Mouse (Mus musculus) lung, postnatal 10 days (tissue): ENCODE data around the gene Trappc10.

ENCODE experiments used
- DNase-seq: peaks from one replicate; pipeline ENCODE4 v3.0.0; 2021

The Trappc10 gene

DNA sequence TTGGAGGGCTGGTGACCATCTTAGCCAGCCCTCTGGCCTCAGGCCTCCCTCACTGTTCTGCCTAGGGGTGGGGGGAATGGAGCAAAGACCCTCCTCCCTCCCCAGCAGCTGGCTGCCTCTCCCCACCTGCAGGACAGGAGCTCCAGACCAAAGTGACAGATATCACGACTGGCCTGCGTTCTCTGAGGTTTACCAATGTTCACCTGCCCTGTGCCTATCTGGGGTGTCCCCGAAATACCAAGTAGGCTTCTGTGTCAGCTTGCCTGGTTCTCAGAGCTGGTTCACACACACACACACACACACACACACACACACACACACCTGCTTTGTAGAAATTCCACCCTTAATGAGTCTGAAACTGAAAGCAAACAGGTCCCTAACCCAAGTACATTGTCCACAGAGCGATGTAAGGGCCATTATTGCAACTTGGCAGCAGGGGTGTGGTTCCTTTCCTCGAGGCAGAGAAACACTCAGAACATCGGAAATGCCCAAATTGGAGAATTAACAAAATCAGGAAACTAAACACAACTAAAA is 13.8 kb upstream of the Trappc10 start:
- no peak for DNase-seq

DNA sequence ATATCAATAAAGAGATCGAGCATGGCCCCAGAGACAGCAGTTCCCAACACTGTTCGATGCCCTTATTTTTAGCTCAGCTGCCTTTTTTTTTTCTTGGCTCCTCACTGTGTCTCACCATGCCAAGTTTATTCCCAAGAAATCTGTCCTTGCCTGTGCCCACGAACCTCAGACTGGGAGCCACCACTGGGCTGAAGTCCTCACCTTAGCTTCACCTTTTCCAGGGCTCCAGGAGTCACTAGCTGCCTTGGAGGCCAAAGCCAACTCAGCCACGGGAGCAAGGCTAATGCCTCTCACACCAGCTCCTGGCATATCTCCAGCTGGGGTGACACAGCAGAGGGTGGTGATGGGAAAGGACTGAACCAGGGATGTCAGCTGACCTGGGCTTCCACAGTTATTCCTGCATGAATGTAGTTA is 11.2 kb upstream of the Trappc10 start:
- DNase-seq, result peak; percentile 58

- no peak for DNase-seq
Observed at GRCm38 (mm10) chr10:78247206-78247605, 2.8 kb upstream of the Trappc10 start.

GRCm38 (mm10) chr10:78246725-78247124 is 2.3 kb upstream of the Trappc10 start:
- no peak for DNase-seq

- no peak for DNase-seq
Observed at GRCm38 (mm10) chr10:78245225-78245547, 745 bp upstream of the Trappc10 start.

DNA sequence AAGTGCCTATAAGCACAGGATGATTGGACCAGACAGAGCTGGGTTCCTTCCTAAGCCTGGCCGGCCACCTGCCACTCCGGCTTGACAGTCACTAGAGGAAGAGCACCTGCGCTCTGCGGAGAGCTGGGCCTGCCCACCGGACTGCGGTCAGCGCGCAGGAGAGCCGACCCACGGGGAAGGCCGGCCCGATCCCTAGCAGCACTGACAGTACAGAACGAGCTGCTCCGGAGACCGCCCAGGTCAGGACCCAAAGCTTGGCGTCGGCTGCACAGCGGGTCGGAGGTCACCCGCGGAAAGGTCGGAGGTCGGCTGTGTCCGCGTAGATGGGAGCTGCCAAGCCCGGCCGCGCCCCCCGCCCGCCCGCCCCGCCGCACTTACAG is 393 bp downstream of the Trappc10 start:
- DNase-seq, result peak; percentile 52

- no peak for DNase-seq
Observed at GRCm38 (mm10) chr10:78238926-78239325, 5.5 kb downstream of the Trappc10 start.

- DNase-seq, result no peak
Observed at GRCm38 (mm10) chr10:78238297-78238696, 6.1 kb downstream of the Trappc10 start.

GRCm38 (mm10) chr10:78237809-78238208 is 6.6 kb downstream of the Trappc10 start:
- no peak for DNase-seq

DNA sequence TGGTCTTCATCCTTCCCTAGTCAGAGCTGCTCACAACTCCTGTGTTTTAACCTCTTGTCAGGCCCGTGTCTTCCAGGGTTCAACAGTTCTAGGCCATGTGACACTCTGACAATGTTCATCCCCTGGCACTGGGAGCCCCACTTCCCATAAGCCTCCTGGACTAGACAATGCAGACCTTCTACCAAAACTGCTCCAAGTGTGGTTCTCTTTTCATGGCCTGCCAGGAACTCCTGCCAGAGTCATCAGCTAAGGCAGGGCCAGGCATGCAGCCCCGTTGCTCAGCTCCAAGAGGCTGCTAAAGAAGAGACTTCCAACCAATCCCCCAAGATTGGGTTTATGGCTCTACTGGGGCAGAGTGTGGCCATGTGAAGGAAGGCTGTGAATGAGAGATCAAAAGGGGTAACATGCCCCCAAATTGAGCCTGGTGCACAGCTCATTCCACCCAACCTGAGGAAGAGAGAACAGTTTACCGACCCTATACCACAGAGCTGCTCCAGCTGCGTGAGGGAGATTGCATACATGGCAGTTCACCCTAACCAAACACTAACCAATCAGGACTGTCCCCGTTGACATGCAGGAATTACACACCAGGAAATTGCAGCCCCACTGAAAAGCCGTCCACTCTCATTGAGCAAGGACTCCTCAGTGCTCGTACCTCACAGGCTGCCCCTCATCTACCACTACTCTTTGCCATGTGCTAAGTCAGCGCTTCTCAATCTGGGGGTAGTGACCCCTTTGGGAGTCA is 7.4 kb downstream of the Trappc10 start:
- DNase-seq, result no peak

DNA sequence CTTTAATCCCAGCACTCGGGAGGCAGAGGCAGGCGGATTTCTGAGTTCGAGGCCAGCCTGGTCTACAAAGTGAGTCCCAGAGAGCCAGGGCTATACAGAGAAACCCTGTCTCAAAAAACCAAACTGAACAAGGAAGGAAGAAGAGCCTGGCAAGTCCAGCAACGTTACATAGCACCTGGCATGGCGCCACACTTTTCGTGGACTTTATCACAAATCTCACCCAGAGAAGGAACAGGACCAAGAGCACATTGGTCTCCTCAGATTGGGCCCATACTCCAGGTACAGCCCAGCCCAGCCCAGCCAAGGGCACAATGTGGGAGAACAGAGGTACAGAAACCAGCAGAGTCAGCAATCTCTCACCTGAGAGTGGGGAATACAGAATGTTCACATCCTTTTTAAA is 10.7 kb downstream of the Trappc10 start:
- no peak for DNase-seq

DNA sequence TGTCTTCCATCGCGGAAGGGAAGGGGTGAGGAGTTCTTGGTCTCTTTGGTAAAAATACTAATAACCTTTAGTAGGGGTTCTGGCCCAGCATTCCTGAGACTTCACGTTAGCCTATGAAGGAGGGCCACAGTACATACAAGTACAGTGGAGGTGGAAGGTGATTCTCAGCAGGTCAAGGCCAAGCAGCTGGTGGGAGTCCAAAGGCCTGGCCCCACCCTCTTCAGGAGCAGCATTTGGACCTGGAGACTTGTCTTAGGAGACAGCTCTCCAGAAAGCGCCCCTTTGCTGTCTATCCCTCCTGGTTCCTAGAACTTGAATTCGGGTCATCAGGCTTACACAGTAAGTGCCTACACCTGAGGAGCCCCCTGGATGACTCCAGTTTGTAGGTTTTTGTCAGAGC is 11.3 kb downstream of the Trappc10 start:
- DNase-seq, result no peak

- DNase-seq, result no peak
Observed at GRCm38 (mm10) chr10:78232301-78232980, 12.0 kb downstream of the Trappc10 start.

DNA sequence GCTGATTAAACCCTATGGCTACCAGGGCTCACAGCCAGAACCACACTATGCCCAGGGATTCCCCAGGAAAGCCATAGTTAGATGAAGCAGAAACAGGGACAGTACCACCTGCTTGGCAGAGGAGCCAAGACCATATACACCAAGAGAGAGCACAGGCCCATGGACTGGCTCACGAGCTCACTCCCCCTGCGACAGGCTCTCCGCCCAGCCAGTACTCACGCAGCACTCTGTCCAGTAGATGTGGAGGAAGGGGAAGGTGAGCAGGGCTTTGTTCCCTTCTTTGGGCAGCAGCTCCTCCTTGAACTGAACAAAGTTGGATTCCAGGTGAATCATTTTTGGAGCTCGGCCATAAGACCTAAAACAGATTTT is 15.9 kb downstream of the Trappc10 start:
- DNase-seq, result no peak

DNA sequence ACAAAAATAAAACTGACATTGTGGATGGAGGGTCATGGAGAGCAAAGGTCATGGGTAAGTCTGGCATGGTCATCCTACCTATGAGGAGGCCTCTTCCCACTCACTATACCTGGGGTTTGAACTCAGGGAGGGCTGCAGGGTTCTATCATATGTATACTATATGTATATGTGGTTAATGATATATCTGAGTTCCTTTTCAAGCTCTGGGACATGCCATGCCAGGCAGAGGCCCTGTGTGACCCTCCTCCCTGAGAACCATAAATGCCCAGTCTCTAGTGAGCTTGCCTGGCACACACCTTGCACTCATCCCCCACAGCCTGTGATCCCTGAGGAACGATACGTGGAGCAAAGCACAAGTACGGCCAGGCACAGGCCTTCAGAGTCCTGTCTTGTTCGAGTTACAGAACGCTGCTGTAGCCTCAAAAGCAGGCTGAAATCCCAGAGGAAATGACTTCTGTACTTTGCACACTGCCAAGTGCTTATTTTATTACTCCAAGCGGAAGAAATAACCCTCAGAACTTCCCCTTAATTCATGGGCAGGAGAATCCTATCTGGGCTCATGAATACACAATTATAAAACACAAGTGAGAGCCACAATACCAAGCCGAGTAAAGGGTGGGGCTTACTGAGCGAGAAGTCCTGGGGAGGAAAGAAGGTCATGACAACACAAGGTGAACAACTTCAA is 16.4 kb downstream of the Trappc10 start:
- no peak for DNase-seq

DNA sequence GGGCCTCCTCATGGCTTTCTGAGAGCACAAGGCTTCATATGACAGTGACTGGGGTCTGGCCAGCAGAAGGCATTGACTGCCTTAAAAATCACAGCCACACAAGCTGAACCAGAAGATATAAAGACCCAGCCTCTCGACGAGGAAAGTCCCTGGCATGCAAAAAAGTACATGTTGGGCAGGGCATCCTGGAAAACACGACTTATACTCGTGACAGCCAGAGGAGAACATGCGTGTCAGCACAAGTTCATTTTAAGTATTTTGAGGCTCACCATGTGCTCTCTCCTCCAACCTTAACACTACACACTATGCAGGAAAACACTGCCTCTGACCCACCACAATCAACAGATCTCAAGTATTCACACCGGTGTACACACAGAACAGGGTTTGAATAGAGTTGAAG is 20.3 kb downstream of the Trappc10 start:
- no peak for DNase-seq

- DNase-seq, result peak; percentile 20
Observed at GRCm38 (mm10) chr10:78222908-78223307, 21.5 kb downstream of the Trappc10 start.

- no peak for DNase-seq
Observed at GRCm38 (mm10) chr10:78221315-78221714, 23.1 kb downstream of the Trappc10 start.

- DNase-seq, result no peak
Observed at GRCm38 (mm10) chr10:78219528-78219927, 24.9 kb downstream of the Trappc10 start.

DNA sequence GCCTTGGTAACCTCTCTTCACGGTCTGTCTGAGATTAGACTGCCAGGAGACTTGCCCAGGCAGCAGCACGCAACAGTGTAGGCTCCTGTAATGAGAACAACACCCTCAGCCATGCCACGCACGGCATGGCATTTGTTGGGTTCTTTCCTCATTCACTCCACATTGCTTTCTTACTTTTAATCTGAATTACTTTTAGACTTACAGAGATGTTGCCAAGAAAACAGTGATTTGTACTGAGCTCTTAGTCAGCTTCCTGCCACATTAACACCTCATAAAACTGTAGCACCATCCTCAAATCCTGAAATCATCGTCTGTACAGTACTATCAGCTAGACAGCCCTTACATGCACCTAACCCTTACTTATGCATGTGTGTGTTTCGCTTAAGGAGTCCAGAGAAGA is 25.9 kb downstream of the Trappc10 start:
- no peak for DNase-seq

GRCm38 (mm10) chr10:78216376-78217083 is 27.9 kb downstream of the Trappc10 start:
- DNase-seq, result no peak

DNA sequence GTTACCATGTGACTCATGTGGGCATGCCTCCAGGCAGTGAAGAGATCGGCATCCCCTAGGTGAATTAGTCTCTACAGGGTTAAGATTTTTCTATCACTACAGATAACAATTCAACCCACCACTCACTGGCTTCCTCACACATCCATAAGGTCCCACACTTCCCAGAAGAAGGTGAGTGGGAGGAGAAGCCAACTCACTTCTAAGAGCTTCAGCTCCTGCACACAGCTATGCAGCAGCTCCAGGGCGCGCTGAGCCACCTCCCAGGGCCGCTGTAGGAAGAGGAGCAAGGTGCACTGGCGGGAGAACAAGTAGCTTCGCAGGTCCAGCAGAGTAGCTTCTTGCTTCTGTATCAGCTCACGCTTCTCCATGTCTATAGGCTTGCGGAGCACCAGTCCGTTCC is 30.1 kb downstream of the Trappc10 start:
- DNase-seq, result no peak

GRCm38 (mm10) chr10:78211311-78211710 is 33.1 kb downstream of the Trappc10 start:
- DNase-seq, result no peak
